Mouse (Mus musculus): ENCODE measurements around the gene Sinhcaf. TPM values are rescaled to one million over a fixed set of nuclear protein-coding genes. Genes with fewer than 3 reads are reported as not detected.

Gene Sinhcaf
- total RNA-seq, 1 experiment = 205 TPM

GRCm38 (mm10) chr6:148955641-148956420 is 9.6 kb upstream of the Sinhcaf start:
- DNase-seq (ENCODE audit: low read depth, low spot score) = no peak
- Histone ChIP-seq H3K27ac (ENCODE audit: insufficient read depth, low read depth, low read length, poor library complexity, severe bottlenecking) (peak overlapping the region; percentile 90), H3K36me3 (ENCODE audit: control insufficient read depth, insufficient read depth, low read length, poor library complexity, severe bottlenecking) (no peaks in the 10 kb centered on the region), H3K9me3 (ENCODE audit: control insufficient read depth, insufficient read depth, low read depth, low read length) (no peaks in the 10 kb centered on the region), H3K4me1 (ENCODE audit: control insufficient read depth in 2 of 2, insufficient read depth in 2 of 2, low read length in 2 of 2, poor library complexity in 1 of 2) (peaks cover 6 to 15% of the 10 kb centered on the region in 2 experiments), H3K4me3 (ENCODE audit: insufficient read depth in 1 of 2, low read depth in 1 of 2, low read length in 2 of 2, poor library complexity in 1 of 2, severe bottlenecking in 1 of 2) (peak overlapping the region; percentile 50 to 65), H3K9ac (ENCODE audit: insufficient read depth, low read depth, low read length, poor library complexity, severe bottlenecking) (peak overlapping the region; percentile 28; the same call in 1 of the 2 replicates)
- in situ Hi-C loops (cut with MboI; ENCODE audit: low sequenced_read_pairs in 2 of 2, unreplicated experiment in 2 of 2) = no loop called here
- TF ChIP-seq HCFC1 (IDR thresholded peaks at IDR 0.05; ENCODE audit: borderline replicate concordance, insufficient read depth, low read length) (no peak), CHD2 (IDR thresholded peaks at IDR 0.05; ENCODE audit: low read depth, low read length) (no peak), ZC3H11A (IDR thresholded peaks at IDR 0.05; ENCODE audit: borderline replicate concordance, low read depth, low read length) (no peak), ZNF384 (IDR thresholded peaks at IDR 0.05; ENCODE audit: low read depth, low read length) (no peak), MAFK (IDR thresholded peaks at IDR 0.05; ENCODE audit: insufficient read depth, low read depth, low read length) (no peak)

- no peaks in the 10 kb centered on the region for H3K9me3 ChIP-seq (ENCODE audit: control insufficient read depth, insufficient read depth, low read depth, low read length)
- peaks cover 17% of the 10 kb centered on the region for H3K36me3 ChIP-seq (ENCODE audit: control insufficient read depth, insufficient read depth, low read length, poor library complexity, severe bottlenecking)
- H3K4me3 ChIP-seq (ENCODE audit: insufficient read depth in 1 of 2, low read depth in 1 of 2, low read length in 2 of 2, poor library complexity in 1 of 2, severe bottlenecking in 1 of 2) = peak overlapping the region; percentile 42 to 62
- H3K9ac ChIP-seq (ENCODE audit: insufficient read depth, low read depth, low read length, poor library complexity, severe bottlenecking) = peak overlapping the region; percentile 56
- peak overlapping the region; percentile 64 for H3K27ac ChIP-seq (ENCODE audit: insufficient read depth, low read depth, low read length, poor library complexity, severe bottlenecking)
- no peak for DNase-seq (ENCODE audit: low read depth, low spot score)
- peaks cover 3 to 4% of the 10 kb centered on the region in 2 experiments; a peak in 3 of 4 replicates for H3K4me1 ChIP-seq (ENCODE audit: control insufficient read depth in 2 of 2, insufficient read depth in 2 of 2, low read length in 2 of 2, poor library complexity in 1 of 2)
- in situ Hi-C loops (cut with MboI; ENCODE audit: low sequenced_read_pairs in 2 of 2, unreplicated experiment in 2 of 2) = no loop called here
- TF ChIP-seq ZNF384 (IDR thresholded peaks at IDR 0.05; ENCODE audit: low read depth, low read length) (no peak), ZC3H11A (IDR thresholded peaks at IDR 0.05; ENCODE audit: borderline replicate concordance, low read depth, low read length) (no peak), MAFK (IDR thresholded peaks at IDR 0.05; ENCODE audit: insufficient read depth, low read depth, low read length) (no peak), CHD2 (IDR thresholded peaks at IDR 0.05; ENCODE audit: low read depth, low read length) (no peak), HCFC1 (IDR thresholded peaks at IDR 0.05; ENCODE audit: borderline replicate concordance, insufficient read depth, low read length) (no peak)
Observed at GRCm38 (mm10) chr6:148946881-148947405, 676 bp upstream of the Sinhcaf start.

- H3K9me3 ChIP-seq (ENCODE audit: control insufficient read depth, insufficient read depth, low read depth, low read length) = no peaks in the 10 kb centered on the region
- in situ Hi-C loops (cut with MboI; ENCODE audit: low sequenced_read_pairs in 2 of 2, unreplicated experiment in 2 of 2) = no loop called here
- peaks cover 22% of the 10 kb centered on the region for H3K36me3 ChIP-seq (ENCODE audit: control insufficient read depth, insufficient read depth, low read length, poor library complexity, severe bottlenecking)
- peaks cover 6 to 9% of the 10 kb centered on the region in 2 experiments; a peak in 3 of 4 replicates for H3K4me1 ChIP-seq (ENCODE audit: control insufficient read depth in 2 of 2, insufficient read depth in 2 of 2, low read length in 2 of 2, poor library complexity in 1 of 2)
- H3K4me3 ChIP-seq (ENCODE audit: insufficient read depth in 1 of 2, low read depth in 1 of 2, low read length in 2 of 2, poor library complexity in 1 of 2, severe bottlenecking in 1 of 2) = peak overlapping the region; percentile 81 to 98
- H3K27ac ChIP-seq (ENCODE audit: insufficient read depth, low read depth, low read length, poor library complexity, severe bottlenecking) = peak overlapping the region; percentile 90
- H3K9ac ChIP-seq (ENCODE audit: insufficient read depth, low read depth, low read length, poor library complexity, severe bottlenecking) = peak overlapping the region; percentile 90
- no peak for DNase-seq (ENCODE audit: low read depth, low spot score)
- TF ChIP-seq ZNF384 (IDR thresholded peaks at IDR 0.05; ENCODE audit: low read depth, low read length) = no peak
- TF ChIP-seq HCFC1 (IDR thresholded peaks at IDR 0.05; ENCODE audit: borderline replicate concordance, insufficient read depth, low read length) = no peak
- no peak for TF ChIP-seq ZC3H11A (IDR thresholded peaks at IDR 0.05; ENCODE audit: borderline replicate concordance, low read depth, low read length)
- no peak for TF ChIP-seq CHD2 (IDR thresholded peaks at IDR 0.05; ENCODE audit: low read depth, low read length)
- TF ChIP-seq MAFK (IDR thresholded peaks at IDR 0.05; ENCODE audit: insufficient read depth, low read depth, low read length) = no peak
Observed at GRCm38 (mm10) chr6:148945509-148946408, 508 bp downstream of the Sinhcaf start.

- in situ Hi-C loops (cut with MboI; ENCODE audit: low sequenced_read_pairs in 2 of 2, unreplicated experiment in 2 of 2) = no loop called here
- Histone ChIP-seq H3K4me3 (ENCODE audit: insufficient read depth in 1 of 2, low read depth in 1 of 2, low read length in 2 of 2, poor library complexity in 1 of 2, severe bottlenecking in 1 of 2) (peak overlapping the region; percentile 81 to 98), H3K36me3 (ENCODE audit: control insufficient read depth, insufficient read depth, low read length, poor library complexity, severe bottlenecking) (peaks cover 24% of the 10 kb centered on the region), H3K9me3 (ENCODE audit: control insufficient read depth, insufficient read depth, low read depth, low read length) (no peaks in the 10 kb centered on the region), H3K9ac (ENCODE audit: insufficient read depth, low read depth, low read length, poor library complexity, severe bottlenecking) (peak overlapping the region; percentile 90), H3K27ac (ENCODE audit: insufficient read depth, low read depth, low read length, poor library complexity, severe bottlenecking) (peak overlapping the region; percentile 90), H3K4me1 (ENCODE audit: control insufficient read depth in 2 of 2, insufficient read depth in 2 of 2, low read length in 2 of 2, poor library complexity in 1 of 2) (peaks cover 6 to 10% of the 10 kb centered on the region in 2 experiments; a peak in 3 of 4 replicates)
- DNase-seq (ENCODE audit: low read depth, low spot score) = no peak
- TF ChIP-seq ZNF384 (IDR thresholded peaks at IDR 0.05; ENCODE audit: low read depth, low read length) (peak; percentile 63; the same call in 1 of the 2 replicates), CHD2 (IDR thresholded peaks at IDR 0.05; ENCODE audit: low read depth, low read length) (no peak), HCFC1 (IDR thresholded peaks at IDR 0.05; ENCODE audit: borderline replicate concordance, insufficient read depth, low read length) (no peak)
Observed at GRCm38 (mm10) chr6:148944767-148945508, 1.3 kb downstream of the Sinhcaf start.
